Mouse (Mus musculus) myocyte (in vitro differentiated cells): ENCODE measurements around the gene Zscan2.

Experiments used
- CEBPB ChIP-seq: IDR thresholded peaks from 2 replicates; pipeline ENCODE4 v1.6.1; 2011; ENCODE audit warnings: mild to moderate bottlenecking, moderate library complexity; ENCODE audit not compliant: poor library complexity, insufficient read depth, severe bottlenecking
- E2F4 ChIP-seq: IDR thresholded peaks from one replicate; pipeline ENCODE4 v1.6.1; 2011; ENCODE audit warnings: mild to moderate bottlenecking, control low read depth, moderate library complexity; ENCODE audit not compliant: insufficient read depth
- MAX ChIP-seq: IDR thresholded peaks from one replicate; pipeline ENCODE4 v1.6.1; 2011; ENCODE audit warnings: low read depth, mild to moderate bottlenecking, control low read depth
- MYOD1 ChIP-seq, 3 experiments: IDR thresholded peaks; one replicate each; pipeline ENCODE4 v1.6.1; 2011; ENCODE audit warnings: control low read depth in 2 of 3, low read depth in 2 of 3, mild to moderate bottlenecking in 2 of 3, moderate library complexity in 1 of 3; ENCODE audit not compliant: insufficient read length in 2 of 3, control insufficient read depth in 1 of 3
- MYOG ChIP-seq, 3 experiments: IDR thresholded peaks; one replicate each; pipeline ENCODE4 v1.6.1; 2011; ENCODE audit warnings: control low read depth in 2 of 3, low read depth in 2 of 3, mild to moderate bottlenecking in 2 of 3; ENCODE audit not compliant: insufficient read length in 2 of 3, control insufficient read depth in 1 of 3, insufficient read depth in 1 of 3
- POLR2A ChIP-seq: IDR thresholded peaks from one replicate; pipeline ENCODE4 v1.6.1; 2011; ENCODE audit warnings: low read depth, mild to moderate bottlenecking, control low read depth, moderate library complexity; ENCODE audit not compliant: insufficient read length
- POLR2AphosphoS2 ChIP-seq: IDR thresholded peaks from one replicate; pipeline ENCODE4 v1.6.1; 2011; ENCODE audit warnings: low read depth, control low read depth; ENCODE audit not compliant: insufficient read length
- REST ChIP-seq: IDR thresholded peaks from one replicate; pipeline ENCODE4 v1.6.1; 2011; ENCODE audit warnings: mild to moderate bottlenecking, control low read depth, moderate library complexity; ENCODE audit not compliant: insufficient read depth, insufficient read length
- SRF ChIP-seq: IDR thresholded peaks from one replicate; pipeline ENCODE4 v1.6.1; 2011; ENCODE audit warnings: low read depth; ENCODE audit not compliant: control insufficient read depth, insufficient read length
- TCF12 ChIP-seq: IDR thresholded peaks from one replicate; pipeline ENCODE4 v1.6.1; 2011; ENCODE audit warnings: mild to moderate bottlenecking, control low read depth; ENCODE audit not compliant: poor library complexity, insufficient read depth, severe bottlenecking
- USF1 ChIP-seq: IDR thresholded peaks from one replicate; pipeline ENCODE4 v1.6.1; 2011; ENCODE audit warnings: low read depth, mild to moderate bottlenecking, control low read depth, moderate library complexity

GRCm38 (mm10) chr7:80862475-80862874, 1.8 kb downstream of the Zscan2 start:
- TF ChIP-seq REST (no peak), USF1 (no peak), E2F4 (no peak), POLR2A (no peak), MYOG (IDR thresholded peaks at IDR 0.05; ENCODE audit: control insufficient read depth in 1 of 3, insufficient read depth in 1 of 3, insufficient read length in 2 of 3, low read depth in 2 of 3) (no peak), MAX (no peak), POLR2AphosphoS2 (no peak), MYOD1 (IDR thresholded peaks at IDR 0.05; ENCODE audit: control insufficient read depth in 1 of 3, insufficient read length in 2 of 3, low read depth in 2 of 3) (no peak), CEBPB (no peak), TCF12 (no peak), SRF (no peak)
